In the genomic region with DNA sequence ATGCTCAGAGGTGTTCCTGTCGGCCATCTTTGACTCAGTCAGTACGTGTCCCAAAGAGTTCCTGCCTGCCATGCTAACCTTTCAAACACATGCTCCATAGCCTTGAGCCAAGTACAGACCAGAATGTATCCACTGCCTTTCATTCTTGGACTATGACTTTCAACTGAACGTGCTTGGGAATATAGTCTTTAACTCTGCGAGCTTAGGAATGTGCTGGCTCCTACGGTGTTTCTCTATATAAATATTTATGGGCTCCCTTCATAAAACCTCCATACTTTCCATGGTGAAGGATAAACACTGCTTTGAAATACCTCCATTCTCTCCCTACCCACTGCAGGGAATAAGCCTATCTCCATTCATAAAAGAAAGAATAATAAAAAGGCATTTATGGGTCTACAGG, we compare ENCODE assay signal across 25 mouse cellular contexts. TPM values are rescaled to one million over a fixed set of nuclear protein-coding genes. Genes with fewer than 3 reads are reported as not detected.
A peak's percentile ranks its signal among the peaks of the same experiment; 100 is the strongest.
DNase-seq lines count a peak whose midpoint lies in the region; ATAC-seq and TF ChIP-seq lines count a peak whose summit lies in the region.
"Had no signal": no experiment of that assay in that cellular context is flagged by ENCODE, and none has a peak within 500 bp of the region (broad histone marks: within the 10 kb centered on the region; RNA-seq: fewer than 3 reads in every experiment).

No protein-coding gene starts in this region.

- no peak for DNase-seq in gastrocnemius, adult 2 months
- no peak for DNase-seq in gastrocnemius, adult 18-20 months (ENCODE audit: low spot score)
- DNase-seq in kidney, adult 2 months: peak; percentile 56
- peak; percentile 20 for DNase-seq in testis, postnatal 14 days (ENCODE audit: low spot score)
- no peak for DNase-seq in testis, postnatal 10 days (ENCODE audit: low spot score)
- DNase-seq in adrenal gland, postnatal 36 days: no peak
- no peak for DNase-seq in adipocyte (ENCODE audit: low spot score)
- DNase-seq: adrenal gland, postnatal 14 days; cerebellum, adult 8-10 months; cerebellum, postnatal 36 days; embryo, embryonic 11 days; gastrocnemius, postnatal 10 days; heart, postnatal 14 days; right cerebral cortex, postnatal 4 days; thymus, postnatal 14 days had no signal

- WGBS in kidney, adult 2 months: 62% methylated on average over 5 of the region's 5 CpGs
- 77% methylated on average over 5 of the region's 5 CpGs for WGBS in kidney, embryonic 16.5 days

- no peak for ATAC-seq in kidney, embryonic 16.5 days (ENCODE audit: low FRiP score, low TSS enrichment)
- ATAC-seq: forebrain, embryonic 13.5 days; midbrain, embryonic 15.5 days had no signal

- H3K4me2 ChIP-seq in kidney, embryonic 16.5 days (replicated peaks; ENCODE audit: low read depth, low read length): no peak overlapping the region
- H3K4me2 ChIP-seq: embryonic facial prominence, embryonic 13.5 days; forebrain, embryonic 13.5 days; heart, embryonic 12.5 days; hindbrain, embryonic 12.5 days; liver, embryonic 15.5 days; midbrain, embryonic 15.5 days; neural tube, embryonic 12.5 days had no signal

- TF ChIP-seq POLR2A in kidney, adult 2 months (IDR thresholded peaks at IDR 0.05; ENCODE audit: low read depth, low read length): no peak

- H3K36me3 ChIP-seq in kidney, adult 2 months (ENCODE audit: control insufficient read depth, insufficient read depth, low read length): no peaks in the 10 kb centered on the region
- peaks cover 7% of the 10 kb centered on the region; the same call in 1 of the 2 replicates for H3K36me3 ChIP-seq in kidney, embryonic 16.5 days (ENCODE audit: insufficient read depth, low read length)
- H3K36me3 ChIP-seq: hindbrain, embryonic 12.5 days; liver, embryonic 15.5 days; midbrain, embryonic 15.5 days; neural tube, embryonic 12.5 days had no signal

- intact Hi-C loops in gastrocnemius, adult 2 months (cut with DNase I): no loop called here

- H3K27ac ChIP-seq in gastrocnemius, adult 2 months: peak overlapping the region; percentile 41; the same call in 1 of the 2 replicates
- H3K27ac ChIP-seq in kidney, adult 2 months (ENCODE audit: insufficient read depth, low read depth, low read length): no peak overlapping the region
- no peak overlapping the region for H3K27ac ChIP-seq in kidney, embryonic 16.5 days (ENCODE audit: low read length)
- H3K27ac ChIP-seq: embryonic facial prominence, embryonic 13.5 days; forebrain, embryonic 13.5 days; hindbrain, embryonic 12.5 days; liver, embryonic 15.5 days; macrophage; midbrain, embryonic 15.5 days; neural tube, embryonic 12.5 days had no signal

- H3K4me3 ChIP-seq in gastrocnemius, adult 2 months: no peak overlapping the region
- no peak overlapping the region for H3K4me3 ChIP-seq in kidney, adult 2 months (ENCODE audit: insufficient read depth, low read depth, low read length)
- no peak overlapping the region for H3K4me3 ChIP-seq in kidney, embryonic 16.5 days (ENCODE audit: low read length)
- H3K4me3 ChIP-seq: embryonic facial prominence, embryonic 13.5 days; erythroblast, embryonic 14.5 days; forebrain, embryonic 13.5 days; heart, embryonic 12.5 days; hindbrain, embryonic 12.5 days; liver, embryonic 15.5 days; midbrain, embryonic 15.5 days; neural tube, embryonic 12.5 days had no signal

- no peaks in the 10 kb centered on the region for H3K4me1 ChIP-seq in kidney, adult 2 months (ENCODE audit: control insufficient read depth, insufficient read depth, low read length)
- H3K4me1 ChIP-seq in kidney, embryonic 16.5 days (ENCODE audit: insufficient read depth, low read length): peaks cover 5% of the 10 kb centered on the region; the same call in 1 of the 2 replicates
- H3K4me1 ChIP-seq: embryonic facial prominence, embryonic 13.5 days; forebrain, embryonic 13.5 days; hindbrain, embryonic 12.5 days; liver, embryonic 15.5 days; midbrain, embryonic 15.5 days; neural tube, embryonic 12.5 days had no signal

- no peaks in the 10 kb centered on the region for H3K9me3 ChIP-seq in kidney, embryonic 16.5 days (ENCODE audit: low read length)
- H3K9me3 ChIP-seq: embryonic facial prominence, embryonic 13.5 days; heart, embryonic 12.5 days; hindbrain, embryonic 12.5 days; liver, embryonic 15.5 days; midbrain, embryonic 15.5 days; neural tube, embryonic 12.5 days had no signal

- TF ChIP-seq CTCF in gastrocnemius, adult 2 months (IDR thresholded peaks at IDR 0.05): no peak
- TF ChIP-seq CTCF in kidney, adult 2 months (conservative IDR thresholded peaks at IDR 0.05; ENCODE audit: insufficient read depth, insufficient read length, low read depth, low read length): no peak

- no peak overlapping the region for H3K9ac ChIP-seq in kidney, embryonic 16.5 days (replicated peaks; ENCODE audit: low read length)
- H3K9ac ChIP-seq: embryonic facial prominence, embryonic 13.5 days; forebrain, embryonic 13.5 days; heart, embryonic 12.5 days; hindbrain, embryonic 12.5 days; liver, embryonic 15.5 days; midbrain, embryonic 15.5 days; neural tube, embryonic 12.5 days had no signal

- no peaks in the 10 kb centered on the region for H3K27me3 ChIP-seq in kidney, adult 2 months (replicated peaks; ENCODE audit: control insufficient read depth, insufficient read depth, low read length)
- no peaks in the 10 kb centered on the region for H3K27me3 ChIP-seq in kidney, embryonic 16.5 days (ENCODE audit: insufficient read depth, low read length)
- H3K27me3 ChIP-seq: embryonic facial prominence, embryonic 13.5 days; forebrain, embryonic 13.5 days; heart, embryonic 12.5 days; hindbrain, embryonic 12.5 days; liver, embryonic 15.5 days; midbrain, embryonic 15.5 days; neural tube, embryonic 12.5 days had no signal

RNA-seq across cellular contexts. Expression of gene Plekhg1, which starts 29.0 kb away (rescaled TPM):
- total RNA-seq in gastrocnemius, adult 2 months (2021): 1 to 10 TPM; 2.7 to 4.9 TPM
- 1 to 10 TPM; 2.7 to 3.7 TPM for total RNA-seq in gastrocnemius, adult 18-20 months (2021)
- polyA plus RNA-seq in kidney, adult 2 months (2012; rRNA removed): 5.0 TPM in 2 replicates
- polyA plus RNA-seq in kidney, embryonic 16.5 days (2015; fragmentation: Nextera tagmentation; extraction: Ambion mirVana): 14.4 and 17.7 TPM in 2 replicates
- total RNA-seq in adrenal gland, postnatal 36 days (2021): 1 to 10 TPM; 5.5 to 7.7 TPM
- polyA plus RNA-seq: erythroblast, embryonic 14.5 days had no signal

Comparison
In these comparisons a context has a peak if more than half of its experiments do, and no peak if none do; other contexts are left out.
1. DNase-seq: peak in kidney, adult 2 months (single experiment) and testis, postnatal 14 days (single experiment); none in gastrocnemius, adult 2 months (single experiment), gastrocnemius, adult 18-20 months (single experiment), testis, postnatal 10 days (single experiment), adrenal gland, postnatal 36 days (0 of 2) and adipocyte (single experiment).